Comparison of ENCODE assay signal across 7 mouse cellular contexts in genomic region chr5:114771796-114772195, GRCm38 (mm10). TPM values are rescaled to one million over a fixed set of nuclear protein-coding genes. Genes with fewer than 3 reads are reported as not detected.
DNase-seq lines count a peak whose midpoint lies in the region; ATAC-seq and TF ChIP-seq lines count a peak whose summit lies in the region.

No protein-coding gene starts in this region.

- 70% methylated on average over 8 of the region's 8 CpGs for WGBS in heart, embryonic 10.5 days
- WGBS in liver, embryonic 14.5 days (ENCODE audit: insufficient replicate concordance), result 15% methylated on average over 8 of the region's 8 CpGs

- H3K4me2 ChIP-seq in liver, embryonic 14.5 days (ENCODE audit: low read depth), result peak overlapping the region; percentile 95

- H3K36me3 ChIP-seq in heart, embryonic 10.5 days, result 0 out of 2 replicates have a peak, but pooled peaks cover 5% of the 10 kb centered on the region
- H3K36me3 ChIP-seq in liver, embryonic 14.5 days (replicated peaks; ENCODE audit: control insufficient read depth, insufficient read depth, low read depth), result no peaks in the 10 kb centered on the region

- H3K4me1 ChIP-seq in heart, embryonic 10.5 days, result peaks cover 41% of the 10 kb centered on the region
- H3K4me1 ChIP-seq in liver, embryonic 14.5 days (replicated peaks; ENCODE audit: control insufficient read depth in 2 of 2, insufficient read depth in 2 of 2, low read length in 1 of 2), result peaks cover 10 to 22% of the 10 kb centered on the region in 2 experiments

- H3K27me3 ChIP-seq in heart, embryonic 10.5 days (ENCODE audit: insufficient read depth, poor library complexity, severe bottlenecking), result no peaks in the 10 kb centered on the region
- H3K27me3 ChIP-seq in liver, embryonic 14.5 days (ENCODE audit: control insufficient read depth, insufficient read depth, low read length), result no peaks in the 10 kb centered on the region

- TF ChIP-seq CTCF in liver, embryonic 14.5 days (IDR thresholded peaks at IDR 0.05; ENCODE audit: low read depth), result no peak

- no peaks in the 10 kb centered on the region for H3K9me3 ChIP-seq in heart, embryonic 10.5 days
- H3K9me3 ChIP-seq in liver, embryonic 14.5 days (ENCODE audit: control insufficient read depth, low read length), result no peaks in the 10 kb centered on the region

- peak overlapping the region; percentile 98; the same call in 1 of the 2 replicates for H3K9ac ChIP-seq in liver, embryonic 14.5 days (replicated peaks)

- H3K27ac ChIP-seq in heart, embryonic 10.5 days, result no peak overlapping the region
- H3K27ac ChIP-seq in liver, embryonic 14.5 days, result no peak overlapping the region

- TF ChIP-seq EP300 in liver, embryonic 14.5 days (IDR thresholded peaks at IDR 0.05; ENCODE audit: low read depth), result no peak

- ATAC-seq in liver, embryonic 14.5 days (ENCODE audit: insufficient read depth), result no peak

- H3K4me3 ChIP-seq in heart, embryonic 10.5 days, result peak overlapping the region; percentile 100
- H3K4me3 ChIP-seq in liver, embryonic 14.5 days (ENCODE audit: insufficient read depth in 1 of 2, low read depth in 2 of 2, low read length in 2 of 2), result peak overlapping the region; percentile 88 to 100

- DNase-seq in thymus, postnatal 25 days, result peak; percentile 25
- no peak for DNase-seq in thymus, postnatal 14 days
- no peak for DNase-seq in heart, embryonic 10.5 days (ENCODE audit: low spot score)
- no peak for DNase-seq in liver, embryonic 14.5 days (ENCODE audit: low read depth in 3 of 3, low spot score in 3 of 3)
- DNase-seq in right cerebral cortex, postnatal 36 days (ENCODE audit: low spot score in 2 of 2), result no peak
- DNase-seq in frontal cortex, postnatal 25 days (ENCODE audit: low spot score in 2 of 2), result no peak
- DNase-seq in kidney, adult 18-20 months, result no peak

RNA-seq across cellular contexts. Expression of gene Ankrd13a, which starts 2.7 kb away (rescaled TPM):
- polyA plus RNA-seq in heart, embryonic 10.5 days (2016; fragmentation: Nextera tagmentation; extraction: Ambion mirVana), result 37.5 and 41.2 TPM in 2 replicates
- 29.9 and 38.6 TPM in 2 replicates for polyA plus RNA-seq in liver, embryonic 14.5 days (2012; rRNA removed)
- 46.6 and 59.1 TPM in 2 replicates for polyA plus RNA-seq in liver, embryonic 14.5 days (2014; fragmentation: Nextera tagmentation; extraction: Ambion mirVana)

RNA-seq across cellular contexts. Expression of gene Git2, which starts 3.5 kb away (rescaled TPM):
- polyA plus RNA-seq in heart, embryonic 10.5 days (2016; fragmentation: Nextera tagmentation; extraction: Ambion mirVana), result 31.6 and 33.0 TPM in 2 replicates
- 12.7 and 13.7 TPM in 2 replicates for polyA plus RNA-seq in liver, embryonic 14.5 days (2012; rRNA removed)
- 12.1 and 12.7 TPM in 2 replicates for polyA plus RNA-seq in liver, embryonic 14.5 days (2014; fragmentation: Nextera tagmentation; extraction: Ambion mirVana)

RNA-seq across cellular contexts. Expression of gene 1500011B03Rik, which starts 51.5 kb away (rescaled TPM):
- polyA plus RNA-seq in heart, embryonic 10.5 days (2016; fragmentation: Nextera tagmentation; extraction: Ambion mirVana), result 58.7 and 77.1 TPM in 2 replicates
- polyA plus RNA-seq in liver, embryonic 14.5 days (2012; rRNA removed), result 15.5 and 17.5 TPM in 2 replicates
- polyA plus RNA-seq in liver, embryonic 14.5 days (2014; fragmentation: Nextera tagmentation; extraction: Ambion mirVana), result 31.9 and 36.0 TPM in 2 replicates
